Mouse (Mus musculus) c-Kit-positive CD71-positive TER-119-negative erythroid progenitor cells, embryonic 14.5 days (primary cell): ENCODE data around the gene Olfr799.

Experiments
- DNase-seq: peaks from one replicate; pipeline ENCODE4 v3.0.0-alpha.2; 2013; ENCODE audit warnings: low read depth

The Olfr799 gene

DNA sequence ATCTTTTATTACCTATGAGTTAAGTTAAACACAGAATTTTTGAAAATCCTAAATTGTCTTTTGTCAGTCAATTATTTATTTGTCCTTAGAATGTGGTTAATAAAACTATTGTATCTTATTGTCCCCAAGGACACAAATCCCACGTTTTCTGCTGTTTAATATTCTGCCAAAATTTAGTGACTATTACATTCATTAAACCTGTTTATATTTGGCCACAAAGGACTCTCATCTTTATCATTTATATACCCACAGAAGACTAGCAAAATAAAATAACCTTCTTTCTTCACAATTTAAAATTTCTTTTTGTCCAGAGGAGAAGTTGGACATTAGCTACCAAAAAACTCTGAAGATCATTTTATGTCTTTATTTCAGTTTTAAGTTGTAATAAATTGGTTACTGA is at the start of gene Olfr799:
Olfr799 (plus strand) TSS at position 301 of the 400 bp plus-strand sequence.
- DNase-seq = no peak

DNA sequence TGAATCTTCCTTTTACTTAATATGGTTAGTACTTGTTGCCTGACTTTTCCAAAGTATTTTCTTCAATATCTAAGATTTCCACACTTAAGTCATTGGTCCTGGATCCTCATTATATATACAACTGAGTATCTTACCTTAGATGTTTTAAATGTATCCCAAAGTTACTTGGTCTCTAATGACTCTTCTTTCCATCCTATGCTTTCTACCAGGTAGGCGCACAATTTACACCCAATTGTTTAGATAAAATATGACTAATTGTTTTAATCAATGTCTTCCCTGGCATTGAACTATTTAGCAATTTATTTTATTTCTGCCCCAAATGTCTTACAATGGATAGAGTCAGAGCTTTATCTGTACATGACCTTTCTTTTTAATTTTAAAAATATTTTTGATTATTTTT is 24.8 kb upstream of the Olfr799 start, which contains the start of gene Olfr796:
Olfr796 (minus strand) TSS at position 101 of the 400 bp plus-strand sequence.
- no peak for DNase-seq

DNA sequence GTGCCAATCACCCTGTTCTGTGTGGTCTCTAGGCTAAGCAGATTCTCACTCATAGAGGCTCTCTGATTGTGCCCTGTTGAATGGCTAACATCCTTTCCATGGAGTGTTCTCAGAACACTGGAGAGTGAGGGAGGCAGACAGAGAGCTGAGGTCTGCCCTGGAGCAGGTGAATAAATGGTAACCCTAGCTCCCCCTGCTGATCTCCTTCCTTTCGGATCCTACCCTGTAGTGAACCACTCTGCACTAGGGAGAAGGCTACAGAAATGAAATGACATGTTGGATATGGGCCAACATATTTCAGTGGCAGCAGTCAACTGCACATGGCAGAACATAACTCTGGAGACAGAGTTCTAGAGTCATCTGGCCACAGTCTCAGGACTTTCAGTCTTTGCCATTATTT is 15.6 kb upstream of the Olfr799 start:
- no peak for DNase-seq

DNA sequence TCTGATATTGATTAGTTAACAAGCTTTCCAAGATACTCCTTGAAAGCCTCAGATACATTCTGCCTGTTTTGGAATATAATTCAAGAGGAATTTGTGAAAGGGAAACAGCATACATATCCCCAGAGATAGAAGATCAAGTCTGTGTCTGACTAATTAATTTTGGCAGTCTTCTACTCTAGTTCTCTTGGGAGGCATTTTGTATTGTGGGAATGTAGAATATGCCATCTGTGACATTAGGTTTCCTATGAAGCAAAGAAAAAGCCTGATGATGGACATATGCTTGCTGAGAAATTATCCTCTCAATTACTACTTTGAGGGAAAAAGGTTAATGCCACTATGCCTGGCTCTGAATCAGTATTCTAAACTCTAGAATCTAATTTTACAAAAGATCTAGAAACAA is 14.0 kb upstream of the Olfr799 start:
- no peak for DNase-seq

DNA sequence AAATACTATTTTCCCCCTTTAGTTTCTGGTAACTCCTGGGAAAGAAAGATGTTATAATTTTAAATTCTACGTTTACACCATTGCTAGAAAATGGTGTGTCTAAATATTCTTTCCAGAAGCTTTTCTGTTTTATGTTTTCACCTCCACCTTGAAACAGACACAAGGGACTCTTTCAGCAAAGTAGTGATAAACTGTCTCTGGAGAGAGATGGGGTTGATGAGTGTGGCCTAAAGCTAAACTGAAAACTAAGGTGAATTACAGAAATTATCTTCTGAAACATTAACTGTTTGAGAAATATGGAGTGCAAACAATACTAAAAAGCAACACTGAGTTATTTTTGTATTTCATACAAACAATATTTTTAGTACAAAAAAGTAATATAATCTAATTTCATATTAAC is 9.4 kb upstream of the Olfr799 start, which contains the start of gene Olfr798:
Olfr798 (minus strand) TSS at position 101 of the 400 bp plus-strand sequence.
- no peak for DNase-seq

DNA sequence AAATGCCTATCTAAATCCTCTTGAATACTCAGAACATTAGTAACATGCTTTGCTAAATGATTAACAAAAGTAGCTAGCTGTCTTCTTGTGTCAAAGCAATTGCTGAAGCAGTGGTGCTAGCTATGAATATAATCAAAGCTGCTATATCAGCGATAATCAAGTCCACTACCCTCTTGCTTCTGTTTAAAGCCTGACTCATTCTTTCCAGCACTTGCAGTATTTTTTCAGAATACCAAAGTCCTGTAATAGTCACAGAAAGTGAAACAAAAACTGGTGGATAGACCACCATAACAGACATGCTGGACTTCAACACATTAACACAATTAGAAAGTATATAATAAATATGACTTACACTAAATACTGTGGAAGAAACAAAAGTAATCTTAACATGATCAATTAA is 14.5 kb downstream of the Olfr799 start:
- no peak for DNase-seq

DNA sequence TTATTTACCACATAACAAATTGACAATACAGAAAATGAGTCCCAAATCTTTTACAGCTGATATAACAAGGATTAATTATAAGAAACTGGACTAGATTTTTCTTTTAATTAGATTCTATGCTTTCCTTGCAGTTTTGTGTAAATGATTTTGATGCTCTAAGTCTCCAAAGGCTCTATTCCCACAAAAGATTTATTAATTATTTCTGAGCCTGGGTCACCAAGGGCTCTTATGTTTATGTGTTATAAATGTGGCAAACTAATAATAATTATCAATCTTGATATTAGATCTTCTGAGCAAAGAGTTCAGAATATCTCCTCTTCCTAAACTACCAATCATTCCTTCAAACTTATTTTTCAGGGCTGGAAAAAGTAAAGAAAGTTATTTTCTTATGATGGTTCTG is 20.1 kb downstream of the Olfr799 start, which contains the start of gene Olfr800:
Olfr800 (plus strand) TSS at position 301 of the 400 bp plus-strand sequence.
- DNase-seq = no peak

DNA sequence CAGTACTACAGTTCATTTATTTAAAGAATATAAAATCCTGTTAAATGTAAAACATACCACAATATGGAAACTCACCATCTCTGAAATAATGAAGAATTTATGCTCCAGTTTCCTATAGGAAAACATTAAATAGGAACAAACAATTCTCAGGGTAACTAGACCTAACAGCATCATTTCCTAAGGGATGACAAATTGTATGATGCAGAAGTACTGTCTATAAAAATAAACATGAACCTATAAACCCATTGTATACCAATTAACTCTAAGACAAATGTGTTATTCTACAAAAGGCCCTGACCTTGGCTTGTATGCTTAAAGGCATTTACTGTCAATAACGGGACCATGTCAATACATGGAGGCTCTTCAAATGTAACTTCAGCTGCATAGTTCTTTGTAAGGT is 36.5 kb downstream of the Olfr799 start, which contains the start of gene Olfr801:
Olfr801 (minus strand) TSS at position 101 of the 400 bp plus-strand sequence.
- DNase-seq = no peak

DNA sequence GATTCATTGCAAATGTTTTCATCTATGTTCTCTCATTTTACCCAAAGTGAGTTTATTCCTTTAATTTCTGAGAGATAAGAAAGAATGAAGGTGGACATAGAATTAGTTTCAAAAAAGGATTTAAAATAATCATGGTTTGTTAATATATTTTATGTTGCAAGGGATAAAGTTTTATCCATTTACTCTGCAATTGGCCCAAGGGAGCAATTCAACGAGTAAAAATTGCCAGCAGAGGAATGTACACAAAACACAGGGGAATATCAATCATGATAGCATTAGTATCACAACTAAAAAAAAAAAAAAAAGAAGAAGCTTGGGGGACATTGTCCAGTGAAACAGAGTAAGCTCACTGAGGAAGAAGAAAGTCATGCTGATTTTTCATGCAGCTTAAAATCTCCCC is 50.8 kb downstream of the Olfr799 start, which contains the start of gene Olfr802:
Olfr802 (minus strand) TSS at position 101 of the 400 bp plus-strand sequence.
- DNase-seq = no peak

DNA sequence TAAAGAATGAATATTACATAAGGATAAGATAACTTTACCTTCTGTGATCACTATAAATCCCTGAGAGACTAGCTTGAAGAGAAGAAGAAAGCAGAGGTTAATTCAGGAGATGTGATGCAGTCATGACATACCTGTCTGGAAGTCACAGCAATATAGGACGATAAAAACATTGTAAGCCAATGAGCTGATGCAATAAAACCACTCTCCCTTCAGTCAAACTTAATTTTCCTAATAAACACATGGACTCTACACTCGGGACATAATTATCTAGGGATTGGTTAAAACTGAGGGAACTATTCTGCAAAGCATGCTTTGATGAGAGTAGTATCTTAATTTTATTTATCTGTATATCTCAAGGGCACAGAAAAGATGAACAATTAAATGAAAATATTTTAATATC is 56.9 kb downstream of the Olfr799 start, which contains the start of gene Olfr803:
Olfr803 (minus strand) TSS at position 101 of the 400 bp plus-strand sequence.
- no peak for DNase-seq
